Mouse (Mus musculus) liver, adult 2 months (tissue): ENCODE results near the gene Mgat5b.

Experiments
- CTCF ChIP-seq: fragments of 200-500 bp; IDR thresholded peaks from 2 replicates; pipeline ENCODE4 v1.5.1; 2011; ENCODE audit warnings: low read depth, low read length, control low read depth
- POLR2A ChIP-seq: fragments of 200-500 bp; IDR thresholded peaks from 2 replicates; pipeline ENCODE4 v1.6.1; 2011; ENCODE audit warnings: low read length, control low read depth; ENCODE audit not compliant: insufficient read depth; ENCODE audit errors: extremely low read depth

GRCm38 (mm10) chr11:116944346-116944745 lies 25.7 kb downstream of the Mgat5b start:
- TF ChIP-seq CTCF (no peak), POLR2A (no peak)
